Mouse (Mus musculus) heart, postnatal 14 days (tissue): Measurements from ENCODE around the gene Cdc42ep4. TPM values are rescaled to one million over a fixed set of nuclear protein-coding genes. Genes with fewer than 3 reads are reported as not detected.
A peak's percentile ranks its signal among the peaks of the same experiment; 100 is the strongest.

Experiments
- DNase-seq, 2 experiments: peaks; one replicate each; pipeline ENCODE4 v3.0.0; 2021 to 2022
- intact Hi-C: fragments of 180-260 bp; cut with DNase I; formaldehyde crosslinking; loops from one replicate; pipeline ENCODE4 v1.15.1; 2025
- total RNA-seq, 2 experiments: library from RNA; stranded (reverse); gene quantifications; 2 replicates each; pipeline ENCODE4 v1.2.3; 2021

The Cdc42ep4 gene
- total RNA-seq, 2 experiments from 2014 or later: 30.9 to 33.4 TPM

GRCm38 (mm10) chr11:113778733-113779679, 27.3 kb upstream of the Cdc42ep4 start:
- intact Hi-C loops: loop anchor here (2.0 kb wide), 1 partner anchor 28 kb away; the partner anchor contains the start of gene Cdc42ep4
- DNase-seq: peak; percentile 58 to 67

DNA sequence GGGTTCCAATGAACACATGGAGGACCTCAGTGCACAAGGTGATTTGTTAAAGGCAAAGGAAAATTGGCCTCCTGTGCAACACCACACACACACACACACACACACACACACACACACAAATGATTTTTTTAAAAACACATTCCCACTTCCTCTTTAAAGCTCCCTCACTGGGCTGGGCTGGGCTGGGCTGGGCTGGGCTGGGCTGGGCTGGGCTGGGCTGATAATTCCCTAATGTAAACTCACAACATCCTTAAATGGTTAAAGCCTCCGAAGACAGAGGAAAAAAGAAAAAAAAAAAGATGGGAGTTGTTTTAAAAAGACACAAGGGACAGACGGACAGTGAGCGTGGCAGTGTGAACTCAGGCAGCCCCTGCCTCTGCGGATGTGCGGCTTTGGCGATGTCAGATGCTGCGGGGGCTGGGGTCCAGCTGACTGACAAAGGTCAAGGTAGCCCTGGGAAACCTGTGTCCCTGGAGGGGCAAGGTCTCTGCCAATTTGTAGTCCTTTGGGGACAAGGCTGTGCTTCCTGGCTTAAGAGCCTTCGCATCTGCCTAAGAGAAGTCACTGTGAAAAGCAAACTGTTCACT, 26.3 kb upstream of the Cdc42ep4 start:
- intact Hi-C loops: loop anchor here (2.0 kb wide), 1 partner anchor 27 kb away; the partner anchor contains the start of gene Cdc42ep4
- no peak for DNase-seq

GRCm38 (mm10) chr11:113776851-113777511, 25.3 kb upstream of the Cdc42ep4 start:
- DNase-seq: no peak
- intact Hi-C loops: no loop called here

DNA sequence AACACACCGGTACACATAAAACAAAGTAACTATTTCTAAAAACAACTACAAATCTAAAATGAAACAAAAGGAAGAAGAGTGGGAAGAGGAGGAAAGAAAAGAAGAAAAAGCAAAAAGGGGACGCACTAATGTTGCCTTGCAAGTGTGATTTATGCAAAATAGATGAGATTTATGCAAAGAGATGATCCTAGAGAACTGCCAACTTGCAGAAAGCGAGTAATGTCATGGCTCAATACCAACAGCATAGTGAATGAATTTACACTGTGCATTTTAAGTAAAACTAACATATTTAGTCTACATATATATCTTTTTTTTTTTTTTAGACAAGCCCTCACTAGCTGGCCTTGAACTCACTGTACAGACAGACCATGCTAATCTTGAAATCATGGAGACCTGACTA, 23.1 kb upstream of the Cdc42ep4 start:
- DNase-seq: no peak
- intact Hi-C loops: no loop called here

DNA sequence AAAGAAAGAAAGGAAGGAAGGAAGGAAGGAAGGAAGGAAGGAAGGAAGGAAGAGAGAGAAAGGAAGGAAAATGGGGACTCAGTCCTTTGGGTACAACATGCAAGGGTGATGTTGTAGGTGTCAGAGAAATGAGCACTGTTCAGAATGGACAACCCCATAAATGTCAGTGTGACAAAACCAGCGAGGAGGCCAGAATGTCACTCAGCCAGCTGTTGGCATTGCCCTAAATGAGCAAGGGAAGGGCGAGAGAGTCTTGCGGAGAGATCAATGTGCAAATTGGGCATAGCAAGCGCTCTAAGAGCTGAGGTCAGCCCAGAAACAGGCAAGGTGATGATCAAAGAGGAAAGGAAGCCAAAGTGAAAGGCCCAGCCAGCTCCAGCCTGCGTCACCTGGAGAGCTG, 21.5 kb upstream of the Cdc42ep4 start:
- intact Hi-C loops: no loop called here
- DNase-seq: no peak

- no peak for DNase-seq
- intact Hi-C loops: no loop called here
Observed at GRCm38 (mm10) chr11:113771187-113771586, 19.5 kb upstream of the Cdc42ep4 start.

DNA sequence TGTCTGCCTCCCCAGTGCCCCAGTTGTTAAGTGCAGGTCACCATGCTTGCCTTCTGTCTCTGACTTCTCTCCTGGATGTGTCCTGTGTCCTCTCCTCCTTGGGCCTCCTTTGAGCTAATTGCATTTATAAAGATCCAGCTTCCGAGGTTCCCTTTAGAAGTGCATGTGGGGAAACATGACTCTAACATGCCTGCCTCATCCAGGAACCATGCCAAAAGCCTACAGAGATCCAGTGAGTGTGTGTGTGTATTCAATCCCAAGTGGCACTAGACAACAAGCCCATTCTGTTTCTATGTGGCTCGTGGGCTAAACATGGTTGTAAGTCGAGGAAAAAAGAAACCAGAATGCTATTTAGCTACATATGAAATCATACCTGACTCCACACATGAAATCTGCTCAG, 16.7 kb upstream of the Cdc42ep4 start:
- no peak for DNase-seq
- intact Hi-C loops: no loop called here

DNA sequence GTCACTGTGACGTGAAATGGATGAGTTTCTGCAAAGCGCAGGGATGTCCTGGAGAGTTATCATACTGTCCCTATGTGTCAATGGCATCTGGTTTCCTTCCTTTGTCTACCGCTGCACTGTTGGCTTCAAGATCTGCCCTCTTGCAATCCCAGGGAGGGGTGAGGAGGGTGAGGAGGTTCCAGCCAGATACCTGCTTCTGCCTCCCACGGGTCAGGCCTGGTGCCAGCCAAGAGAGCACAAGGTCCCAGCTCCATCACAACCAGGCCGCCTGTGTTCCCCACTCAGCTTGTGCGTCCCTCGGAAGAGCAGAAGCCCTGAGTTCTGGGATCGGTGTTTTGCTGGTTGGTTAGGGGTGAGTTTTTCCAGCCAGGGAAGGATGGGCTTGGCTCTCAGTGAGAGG, 15.6 kb upstream of the Cdc42ep4 start:
- intact Hi-C loops: no loop called here
- peak; percentile 37 to 45 for DNase-seq

GRCm38 (mm10) chr11:113766284-113766985, 14.8 kb upstream of the Cdc42ep4 start:
- intact Hi-C loops: no loop called here
- DNase-seq: peak; percentile 33 to 39

DNA sequence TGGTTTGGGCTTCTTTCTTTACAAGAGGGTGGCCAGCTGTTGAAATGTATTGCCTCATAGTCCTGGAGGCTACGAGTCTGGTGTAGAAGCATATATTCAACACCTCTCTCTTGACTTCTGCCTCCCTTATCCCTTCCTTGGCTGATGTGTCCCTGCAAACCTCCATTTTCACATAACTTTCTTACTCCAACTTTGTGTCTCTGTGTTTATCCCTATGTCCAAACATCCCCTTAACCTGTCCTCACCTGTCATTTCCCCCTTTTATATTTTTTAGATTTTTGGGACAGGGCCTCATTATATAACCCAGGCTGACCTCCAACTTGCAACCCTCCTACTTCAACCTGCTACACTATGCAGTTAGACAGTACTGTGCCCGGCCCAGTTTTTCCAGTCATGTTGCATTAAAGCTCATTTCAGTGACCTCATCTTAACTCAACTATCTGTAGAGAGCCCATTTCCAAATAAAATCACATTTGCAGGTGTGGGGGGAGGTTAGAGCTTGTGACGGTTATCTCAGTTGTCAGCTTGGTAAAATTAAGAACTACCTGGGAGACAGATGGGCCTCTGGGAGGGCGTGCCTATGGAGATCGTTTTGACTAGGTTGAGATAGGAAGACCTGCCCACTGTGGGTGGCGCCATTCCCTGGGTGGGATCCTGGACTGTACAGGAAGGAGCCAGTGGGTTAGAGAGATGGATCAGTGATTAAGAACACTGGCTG, 12.6 kb upstream of the Cdc42ep4 start:
- DNase-seq: no peak
- intact Hi-C loops: no loop called here

GRCm38 (mm10) chr11:113763449-113763848, 11.8 kb upstream of the Cdc42ep4 start:
- intact Hi-C loops: no loop called here
- no peak for DNase-seq

GRCm38 (mm10) chr11:113762136-113762797, 10.6 kb upstream of the Cdc42ep4 start:
- no peak for DNase-seq
- intact Hi-C loops: no loop called here

GRCm38 (mm10) chr11:113761646-113762045, 10.0 kb upstream of the Cdc42ep4 start:
- intact Hi-C loops: no loop called here
- DNase-seq: no peak

GRCm38 (mm10) chr11:113760476-113760875, 8.8 kb upstream of the Cdc42ep4 start:
- intact Hi-C loops: no loop called here
- no peak for DNase-seq

DNA sequence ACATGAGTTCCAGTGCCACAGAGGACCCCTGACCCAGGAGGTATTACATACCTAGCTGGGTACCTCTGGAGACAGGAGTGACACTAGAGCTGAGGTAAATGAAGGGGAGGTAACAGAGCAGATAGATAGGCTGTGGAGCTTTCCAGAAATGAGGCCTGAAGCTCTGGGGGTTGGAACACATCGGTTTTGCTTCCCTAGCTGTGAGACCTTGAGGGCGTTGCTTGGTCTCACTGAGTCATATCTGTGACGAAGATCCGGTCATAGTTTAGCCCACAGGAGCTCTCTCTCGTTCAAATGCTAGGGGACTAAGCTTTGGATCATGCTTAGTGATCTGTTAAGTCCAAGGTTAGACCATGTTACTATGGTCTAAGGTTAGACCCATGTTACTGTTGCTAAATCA, 7.2 kb upstream of the Cdc42ep4 start:
- intact Hi-C loops: no loop called here
- no peak for DNase-seq

DNA sequence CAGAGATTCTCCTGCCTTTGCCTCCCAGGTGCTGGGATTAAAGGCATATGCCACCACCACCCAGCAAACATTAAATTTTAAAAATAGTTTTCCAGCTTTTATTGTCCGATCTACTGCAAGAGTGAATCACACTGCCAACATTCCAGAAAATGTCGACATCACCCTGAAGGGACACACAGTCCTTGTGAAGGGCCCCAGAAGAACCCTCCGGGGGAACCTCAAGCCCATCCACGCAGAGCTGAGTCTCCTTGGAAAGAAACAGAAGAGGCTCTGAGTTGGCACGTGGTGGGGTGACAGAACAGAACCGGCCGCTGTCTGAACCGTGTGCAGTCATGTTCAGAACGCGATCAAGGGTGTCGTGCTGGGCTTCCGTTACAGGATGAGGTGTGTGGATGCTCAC, 4.9 kb upstream of the Cdc42ep4 start:
- DNase-seq: no peak
- intact Hi-C loops: no loop called here

- intact Hi-C loops: no loop called here
- DNase-seq: no peak
Observed at GRCm38 (mm10) chr11:113755878-113756277, 4.2 kb upstream of the Cdc42ep4 start.

DNA sequence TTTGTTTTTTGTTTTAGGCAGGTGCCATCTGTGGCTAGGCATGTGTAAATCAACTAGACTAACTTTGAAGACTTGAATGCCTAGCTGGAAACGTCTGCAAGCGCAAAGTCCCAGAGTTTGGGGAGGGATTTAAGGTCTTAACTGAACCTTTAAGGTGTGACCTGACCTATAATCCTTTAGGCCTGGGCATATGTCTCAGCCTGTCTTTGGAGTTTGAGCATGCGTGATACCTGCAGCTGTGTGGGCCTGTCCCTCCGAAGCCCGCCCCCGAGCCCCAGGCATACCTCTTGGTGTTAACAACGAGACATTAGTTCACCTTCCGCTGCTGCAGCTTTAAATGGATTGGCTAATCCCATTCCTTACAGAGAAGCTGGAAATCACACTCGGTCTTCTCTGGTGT, 3.2 kb upstream of the Cdc42ep4 start:
- DNase-seq: no peak
- intact Hi-C loops: no loop called here

DNA sequence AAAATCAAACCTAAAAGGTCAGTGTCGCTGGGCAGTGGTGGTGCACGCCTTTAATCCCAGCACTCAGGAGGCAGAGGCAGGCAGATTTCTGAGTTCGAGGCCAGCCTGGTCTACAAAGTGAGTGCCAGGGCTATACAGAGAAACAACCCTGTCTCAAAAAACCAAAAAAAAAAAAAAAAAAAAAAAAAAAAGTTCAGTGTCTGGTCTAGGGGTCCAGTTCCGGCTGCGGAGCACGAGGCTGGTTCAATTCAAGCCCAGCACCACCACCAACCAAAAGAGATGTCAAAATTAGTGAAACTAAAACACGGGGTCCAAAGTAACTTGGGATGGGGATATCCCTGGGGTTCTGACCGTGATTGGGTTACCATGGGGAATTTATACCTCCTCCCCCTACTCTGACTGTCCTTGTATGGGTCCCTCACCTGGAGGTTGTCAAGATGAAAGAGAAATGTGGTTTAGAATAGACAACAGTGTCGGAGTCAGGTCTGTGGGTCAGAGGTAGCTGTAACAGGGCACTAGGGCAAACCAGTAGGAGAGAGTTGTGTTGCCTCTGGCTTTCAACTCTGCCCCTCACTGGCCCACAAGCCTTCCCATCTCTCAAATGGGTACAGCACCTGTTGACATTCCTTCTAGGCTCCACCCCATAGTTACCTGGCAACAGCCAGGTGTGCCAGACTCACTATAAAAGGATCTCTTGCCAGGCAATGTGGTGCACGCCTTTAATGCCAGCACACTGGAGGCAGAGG, 1.2 kb upstream of the Cdc42ep4 start:
- intact Hi-C loops: no loop called here
- no peak for DNase-seq
